Mouse (Mus musculus): ENCODE data around the gene Tcf7l1.
"Not testable (repeated sequence)": the region's sequence is repeated elsewhere in the genome, so short reads cannot be mapped to it uniquely, and the experiment has no call there.

Gene Tcf7l1

GRCm38 (mm10) chr6:72788892-72789699, at the start of gene Tcf7l1:
Gene Tcf7l1 (minus strand): TSS chr6:72789254.
- peak; percentile 97 for DNase-seq

DNA sequence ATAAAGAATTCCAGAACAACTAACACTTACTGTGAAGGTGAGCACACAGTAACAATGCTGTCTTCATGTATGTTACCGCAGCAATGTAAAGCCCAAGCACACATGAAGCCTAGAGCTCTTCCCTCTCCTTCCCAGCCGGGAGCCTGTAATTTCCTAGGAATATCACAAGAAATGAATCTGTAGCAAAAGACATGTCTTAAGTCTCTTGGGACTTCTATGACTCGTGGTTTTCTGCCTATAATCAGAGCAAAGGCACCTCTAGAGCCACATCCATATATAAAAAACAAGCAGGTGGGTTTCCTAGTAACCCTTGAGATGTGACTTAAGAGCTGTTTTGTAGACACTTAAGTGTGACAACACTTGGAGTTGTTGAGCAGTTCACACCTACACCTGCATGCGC, 48.7 kb upstream of the Tcf7l1 start:
- DNase-seq = no peak

DNA sequence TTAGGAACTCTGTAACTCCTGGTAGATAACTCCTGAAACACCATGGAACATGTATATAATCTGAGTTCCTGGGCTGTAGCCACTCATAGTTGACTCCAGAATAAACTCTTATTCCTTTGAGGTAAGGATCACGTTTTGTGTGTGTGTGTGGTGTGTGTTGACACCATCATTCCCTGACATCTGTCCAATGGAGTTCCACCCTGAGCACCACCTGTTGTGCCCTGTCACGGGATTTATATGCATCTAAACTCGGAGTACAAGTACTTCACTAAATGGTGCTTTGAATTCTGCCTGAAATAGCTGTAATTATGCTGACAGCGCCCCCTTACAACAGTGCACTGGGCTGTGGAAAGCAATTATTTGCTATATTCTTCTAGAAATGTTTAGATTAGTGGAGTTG, 45.5 kb upstream of the Tcf7l1 start:
- DNase-seq = no peak

- no peak for DNase-seq
Measured at GRCm38 (mm10) chr6:72831858-72832257, 42.8 kb upstream of the Tcf7l1 start.

GRCm38 (mm10) chr6:72831276-72831675, 42.2 kb upstream of the Tcf7l1 start:
- DNase-seq = peak; percentile 76

- peak; percentile 24 for DNase-seq
Measured at GRCm38 (mm10) chr6:72828857-72829256, 39.8 kb upstream of the Tcf7l1 start.

DNA sequence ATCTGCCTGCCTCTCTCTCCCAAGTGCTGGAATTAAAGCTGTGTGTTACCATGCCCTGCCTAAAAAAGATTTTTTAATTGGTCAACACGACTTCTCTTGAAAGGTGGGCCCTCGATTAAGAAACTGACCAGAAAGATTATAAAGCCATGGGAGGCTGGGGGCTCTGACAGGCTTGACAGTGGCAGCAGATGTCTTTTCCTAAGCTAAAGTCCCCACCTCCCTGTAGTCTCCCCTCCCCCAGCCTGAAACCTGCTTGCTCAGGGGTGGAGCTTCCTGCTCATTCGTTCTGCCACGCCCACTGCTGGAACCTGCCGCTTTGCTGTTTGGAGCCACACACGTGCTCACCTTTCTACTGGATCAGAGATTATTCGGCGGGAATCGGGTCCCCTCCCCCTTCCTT, 39.0 kb upstream of the Tcf7l1 start:
- DNase-seq = not testable (repeated sequence)

DNA sequence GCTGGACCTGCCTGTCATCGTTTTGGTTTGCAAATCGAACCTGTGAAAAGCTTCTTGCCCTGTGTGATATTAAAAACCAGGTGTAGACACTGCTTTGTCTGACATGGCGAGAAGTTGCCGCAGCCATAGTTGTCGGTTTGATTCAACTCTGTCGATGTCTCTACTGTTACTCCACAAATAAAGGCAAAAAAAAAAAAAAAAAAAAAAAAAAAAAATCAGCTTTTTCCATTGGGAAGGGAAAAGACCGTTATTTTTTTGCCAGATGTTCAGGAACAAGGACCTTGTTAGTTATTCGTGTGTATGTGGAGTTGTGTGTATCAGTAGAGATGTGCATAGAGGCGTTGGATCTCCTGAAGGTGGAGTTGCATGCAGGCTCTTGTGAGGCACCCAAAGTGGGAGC, 36.7 kb upstream of the Tcf7l1 start:
- no peak for DNase-seq

- DNase-seq = peak; percentile 6
Measured at GRCm38 (mm10) chr6:72824971-72825737, 36.1 kb upstream of the Tcf7l1 start.

DNA sequence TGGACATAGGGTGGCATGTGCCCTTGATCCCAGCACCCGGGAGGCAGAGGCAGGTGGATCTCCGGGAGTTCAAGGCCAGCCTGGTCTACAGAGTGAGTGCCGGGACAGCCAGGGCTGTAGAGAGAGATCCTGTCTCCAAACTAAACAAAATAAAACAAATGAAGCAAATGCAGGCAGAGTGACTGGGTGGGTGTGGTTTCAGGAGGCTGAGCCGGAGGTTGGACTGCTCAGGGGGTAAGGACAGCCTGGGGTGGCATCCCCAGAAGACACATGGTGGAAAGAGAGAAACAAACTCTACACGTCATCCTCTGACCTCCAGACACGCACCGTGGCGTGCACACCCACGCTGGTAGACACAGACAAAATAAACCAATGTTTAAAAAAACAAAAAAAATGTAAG, 24.4 kb upstream of the Tcf7l1 start:
- no peak for DNase-seq

DNA sequence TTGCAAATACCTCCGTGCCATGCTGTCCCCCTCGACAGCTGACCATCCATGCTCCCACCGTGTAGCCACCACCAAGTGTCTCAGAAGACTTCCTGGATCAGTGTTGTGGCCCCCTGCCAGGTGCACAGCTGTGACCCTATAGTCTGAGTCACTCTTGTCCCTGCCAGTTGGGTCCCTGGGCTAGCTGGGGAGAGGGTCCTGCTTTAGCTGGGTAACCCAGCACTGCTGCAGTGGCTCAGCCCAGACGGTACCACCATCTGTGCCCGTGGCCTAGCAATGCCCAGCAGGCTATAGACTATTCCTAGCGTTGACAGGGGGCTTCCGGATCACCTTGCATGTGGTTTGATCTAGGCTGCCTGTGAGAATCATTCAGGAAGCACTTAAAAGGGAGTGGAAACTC, 21.2 kb upstream of the Tcf7l1 start:
- no peak for DNase-seq

- DNase-seq = no peak
Measured at GRCm38 (mm10) chr6:72809522-72810149, 20.6 kb upstream of the Tcf7l1 start.

- no peak for DNase-seq
Measured at GRCm38 (mm10) chr6:72808342-72808741, 19.3 kb upstream of the Tcf7l1 start.

- no peak for DNase-seq
Measured at GRCm38 (mm10) chr6:72803669-72804068, 14.6 kb upstream of the Tcf7l1 start.

DNA sequence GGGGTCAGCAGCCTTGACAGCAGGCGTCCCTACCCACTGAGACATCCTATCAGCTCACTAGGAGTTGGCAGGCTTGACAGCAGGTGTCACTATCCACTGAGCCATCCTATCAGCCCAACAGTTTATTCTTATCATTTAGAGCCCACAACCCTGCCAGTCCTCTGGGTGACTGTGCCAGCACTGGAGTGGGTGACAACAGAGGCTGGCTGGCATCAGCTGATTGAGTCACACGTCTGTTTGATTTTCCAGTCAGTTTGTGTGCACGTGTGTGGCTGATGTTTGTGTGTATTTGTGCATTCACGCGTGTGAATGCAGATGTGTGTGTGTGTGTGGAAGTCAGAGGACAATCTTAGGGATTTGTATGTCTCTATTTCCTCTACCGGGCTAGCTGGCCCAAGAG, 13.1 kb upstream of the Tcf7l1 start:
- DNase-seq = no peak

GRCm38 (mm10) chr6:72800641-72801040, 11.6 kb upstream of the Tcf7l1 start:
- no peak for DNase-seq

GRCm38 (mm10) chr6:72797763-72798162, 8.7 kb upstream of the Tcf7l1 start:
- no peak for DNase-seq

GRCm38 (mm10) chr6:72795444-72795843, 6.4 kb upstream of the Tcf7l1 start:
- DNase-seq = no peak

DNA sequence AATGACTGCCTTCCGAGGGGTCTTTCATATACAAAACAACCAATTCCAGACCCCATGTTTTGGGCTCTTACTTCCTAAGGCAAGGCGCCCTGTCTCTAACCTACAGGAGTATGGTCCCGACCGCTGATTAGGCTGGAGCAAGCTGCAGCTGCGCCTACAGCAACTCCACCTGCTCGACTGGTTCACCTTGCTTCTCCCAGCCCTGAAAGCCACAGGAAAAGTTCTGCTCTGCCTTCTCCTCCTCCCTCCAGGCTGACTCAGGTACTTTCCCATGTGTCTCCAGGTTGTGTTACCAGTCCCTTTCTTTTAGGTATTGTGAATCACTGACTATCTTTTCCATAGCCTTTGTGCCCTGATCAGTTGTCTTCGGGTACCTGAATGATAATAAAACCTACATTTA, 5.8 kb upstream of the Tcf7l1 start:
- DNase-seq = no peak

DNA sequence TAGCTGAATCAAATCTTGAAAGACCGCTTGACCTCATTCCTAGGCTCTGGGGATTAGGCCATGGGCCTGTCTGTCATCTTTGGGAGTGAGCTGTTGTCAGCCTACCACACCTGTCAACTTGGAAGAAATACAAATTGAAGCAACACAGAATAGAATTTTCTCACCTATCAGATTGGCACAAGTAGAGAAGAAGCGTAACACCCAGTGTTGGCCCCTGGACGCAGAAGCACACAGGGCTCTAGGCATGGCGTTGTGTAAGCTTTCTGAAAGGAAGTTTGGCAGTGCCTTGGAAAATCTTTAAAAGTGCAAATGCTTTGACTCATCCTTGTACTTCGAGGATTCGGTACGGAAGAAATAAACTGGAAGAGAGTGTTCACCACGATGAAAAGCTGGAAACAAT, 3.6 kb upstream of the Tcf7l1 start:
- DNase-seq = no peak

DNA sequence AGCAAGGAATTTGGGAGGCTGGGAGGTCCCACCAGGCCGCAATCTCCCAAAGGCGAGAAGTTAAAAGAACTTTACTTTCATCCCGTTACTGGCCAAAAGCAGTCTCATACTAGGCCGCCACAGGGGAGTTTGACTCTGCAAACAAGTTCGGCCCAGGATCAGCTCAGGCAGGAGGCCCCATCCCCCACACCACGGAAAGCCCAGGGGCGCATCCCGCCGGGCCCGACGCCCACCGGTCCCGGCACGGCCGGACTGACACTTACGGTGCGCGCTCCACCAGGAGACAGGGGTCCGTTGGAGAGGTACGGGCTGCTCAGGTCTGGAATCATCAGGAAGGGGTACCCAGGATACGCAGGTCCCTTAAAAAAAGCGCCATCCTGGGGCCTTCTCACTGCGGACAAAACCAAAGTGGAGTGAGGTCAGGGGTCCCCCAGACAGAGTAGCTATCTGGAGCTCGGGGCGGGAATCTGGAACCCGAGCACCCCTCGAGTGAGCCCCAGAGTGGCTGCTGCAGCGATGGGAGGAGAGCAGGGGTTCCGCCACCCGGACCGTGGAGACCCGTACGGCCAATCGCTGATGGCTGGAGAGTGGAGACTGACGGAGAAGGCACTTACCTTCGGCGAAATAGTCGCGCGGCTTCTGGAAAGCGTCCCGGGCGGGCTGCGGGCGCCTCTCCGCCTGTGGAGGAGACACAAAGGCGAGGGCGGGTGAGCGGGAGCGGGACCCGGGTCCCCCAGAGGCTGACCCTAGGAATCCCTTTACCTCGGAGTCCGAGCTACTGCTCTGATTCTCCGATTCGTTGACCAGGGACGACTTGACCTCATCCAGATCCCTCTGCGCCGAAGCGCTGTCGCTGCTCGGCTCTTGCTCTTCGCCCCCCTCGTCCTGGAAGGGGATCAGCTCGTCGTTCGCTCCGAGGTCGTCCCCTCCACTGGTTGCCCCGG, 834 bp downstream of the Tcf7l1 start:
- DNase-seq = peak; percentile 71

- no peak for DNase-seq
Measured at GRCm38 (mm10) chr6:72787322-72787947, 1.6 kb downstream of the Tcf7l1 start.
